Mouse (Mus musculus) cerebellum, postnatal 4 days (tissue): Measurements from ENCODE around the gene Gm10322.

Source experiments
- DNase-seq, 2 experiments: peaks; one replicate each; pipeline ENCODE4 v3.0.0; 2022; ENCODE audit warnings: low spot score in 2 of 2, mixed read lengths in 1 of 2

Gene Gm10322

DNA sequence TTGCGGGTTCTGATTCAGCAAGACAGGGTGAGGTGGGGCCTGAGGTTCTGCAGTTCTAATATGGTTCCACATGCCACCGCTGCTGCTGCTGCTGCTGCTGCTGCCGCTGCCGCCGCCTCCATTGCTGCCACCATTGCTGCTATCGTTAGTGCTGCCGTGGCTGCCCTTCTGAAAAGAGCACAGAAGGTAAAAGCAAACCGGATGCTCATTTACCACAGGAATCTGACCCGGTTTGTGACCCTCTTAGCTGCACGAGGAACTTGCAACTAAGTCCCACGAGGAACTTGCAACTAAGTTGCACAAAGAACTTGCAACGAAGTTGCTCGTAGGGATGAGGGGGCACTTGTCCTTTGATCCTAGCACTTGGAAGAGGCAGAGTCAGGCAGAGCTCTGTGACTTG lies 40.9 kb downstream of the Gm10322 start:
- DNase-seq = no peak

DNA sequence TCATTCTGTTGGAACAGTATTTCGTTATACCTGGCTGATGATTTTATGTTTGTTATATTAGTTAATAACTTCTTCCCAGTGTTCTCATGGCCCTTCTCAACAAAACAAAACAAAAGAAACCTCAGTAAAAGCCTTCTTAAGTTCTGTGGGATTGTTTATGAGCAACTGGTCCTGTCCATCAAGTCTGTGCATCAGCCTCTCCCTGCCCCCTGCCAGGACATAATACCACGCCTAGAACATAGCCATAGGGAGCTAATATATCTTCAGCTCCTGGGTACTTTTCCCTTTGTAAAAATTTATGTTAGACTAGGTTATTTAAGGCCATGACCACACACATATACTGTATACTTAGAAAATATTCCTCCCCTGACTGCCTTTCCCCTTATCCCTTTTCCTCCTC lies 48.9 kb downstream of the Gm10322 start:
- DNase-seq = no peak

DNA sequence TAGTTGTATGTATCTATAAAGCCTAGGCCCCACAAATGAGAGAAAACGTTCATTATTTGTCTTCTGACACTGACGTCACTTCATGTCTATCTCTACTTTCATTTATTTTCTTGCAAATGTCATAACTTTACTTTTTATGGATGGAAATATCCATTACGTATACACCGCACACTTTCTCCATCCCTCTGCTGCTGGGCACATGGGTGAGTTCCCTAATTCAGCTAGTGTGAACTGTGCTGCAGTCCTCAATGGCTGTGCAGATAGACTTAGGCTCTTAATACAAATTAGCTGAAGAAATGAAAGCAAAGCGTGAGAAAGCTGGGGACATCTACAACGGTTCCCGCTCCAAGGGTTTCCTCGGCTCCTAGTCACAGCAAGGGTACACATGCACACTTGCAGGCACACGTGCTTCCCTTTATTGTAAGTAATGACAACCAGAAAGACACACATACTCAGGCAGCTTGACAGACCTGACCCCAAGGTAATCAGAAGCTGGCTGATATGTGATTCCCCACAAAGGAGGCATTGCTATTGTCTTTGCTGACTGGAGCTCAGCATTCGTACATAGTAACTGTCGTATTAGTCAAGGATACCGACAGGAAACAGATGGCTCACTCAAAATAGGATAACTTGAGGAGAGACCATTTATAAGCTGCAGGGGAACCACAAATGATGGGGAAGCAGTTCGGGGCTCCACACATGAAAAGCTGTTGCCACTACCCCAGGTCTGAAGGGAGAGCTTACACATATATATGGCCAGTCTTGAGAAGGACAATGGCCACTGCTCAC lies 49.8 kb downstream of the Gm10322 start:
- DNase-seq = no peak
